Mouse (Mus musculus): Measurements from ENCODE around the gene Foxe3. TPM values are rescaled to one million over a fixed set of nuclear protein-coding genes. Genes with fewer than 3 reads are reported as not detected.
"Not testable (repeated sequence)": the region's sequence is repeated elsewhere in the genome, so short reads cannot be mapped to it uniquely, and the experiment has no call there.

The Foxe3 gene
- not detected in 2 replicates for polyA plus RNA-seq (2012; ENCODE audit: insufficient read depth, insufficient read length, missing spikeins)

GRCm38 (mm10) chr4:114925917-114926312 lies at the start of gene Foxe3:
TSS of gene Foxe3 (minus strand) at chr4:114926013.
- Histone ChIP-seq H3K4me1 (ENCODE audit: control insufficient read depth, insufficient read depth, insufficient read length, low read length) (no peaks in the 10 kb centered on the region), H3K27ac (replicated peaks; ENCODE audit: low read depth, low read length) (no peak within 1 kb of the TSS), H3K4me3 (ENCODE audit: insufficient read depth, low read depth, low read length) (peak within 1 kb of the TSS; percentile 41)

- H3K4me1 ChIP-seq (ENCODE audit: control insufficient read depth, insufficient read depth, insufficient read length, low read length), result peaks cover 6% of the 10 kb centered on the region; the same call in 1 of the 2 replicates
- no peak overlapping the region for H3K27ac ChIP-seq (replicated peaks; ENCODE audit: low read depth, low read length)
- H3K4me3 ChIP-seq (ENCODE audit: insufficient read depth, low read depth, low read length), result no peak overlapping the region
Observed at GRCm38 (mm10) chr4:114973229-114973740, 47.5 kb upstream of the Foxe3 start.

GRCm38 (mm10) chr4:114970736-114971135 lies 44.9 kb upstream of the Foxe3 start:
- Histone ChIP-seq H3K27ac (replicated peaks; ENCODE audit: low read depth, low read length) (no peak overlapping the region), H3K4me3 (ENCODE audit: insufficient read depth, low read depth, low read length) (no peak overlapping the region), H3K4me1 (ENCODE audit: control insufficient read depth, insufficient read depth, insufficient read length, low read length) (peaks cover 5% of the 10 kb centered on the region; the same call in 1 of the 2 replicates)

- H3K27ac ChIP-seq (replicated peaks; ENCODE audit: low read depth, low read length); H3K4me1 ChIP-seq (ENCODE audit: control insufficient read depth, insufficient read depth, insufficient read length, low read length): not testable (repeated sequence)
Observed at GRCm38 (mm10) chr4:114960881-114961280, 35.1 kb upstream of the Foxe3 start.

GRCm38 (mm10) chr4:114959533-114959932 lies 33.7 kb upstream of the Foxe3 start:
- Histone ChIP-seq H3K27ac (replicated peaks; ENCODE audit: low read depth, low read length) (no peak overlapping the region), H3K4me1 (ENCODE audit: control insufficient read depth, insufficient read depth, insufficient read length, low read length) (no peaks in the 10 kb centered on the region; the same call in none of the 2 replicates), H3K4me3 (ENCODE audit: insufficient read depth, low read depth, low read length) (no peak overlapping the region)

More at GRCm38 (mm10) chr4:114960881-114961280, 35.1 kb upstream of the Foxe3 start:
- H3K4me3 ChIP-seq (ENCODE audit: insufficient read depth, low read depth, low read length), result not testable (repeated sequence)

- H3K4me1 ChIP-seq (ENCODE audit: control insufficient read depth, insufficient read depth, insufficient read length, low read length), result no peaks in the 10 kb centered on the region; the same call in none of the 2 replicates
- no peak overlapping the region for H3K4me3 ChIP-seq (ENCODE audit: insufficient read depth, low read depth, low read length)
Observed at GRCm38 (mm10) chr4:114958786-114959185, 33.0 kb upstream of the Foxe3 start.

GRCm38 (mm10) chr4:114958231-114958630 lies 32.4 kb upstream of the Foxe3 start:
- H3K4me1 ChIP-seq (ENCODE audit: control insufficient read depth, insufficient read depth, insufficient read length, low read length), result no peaks in the 10 kb centered on the region; the same call in none of the 2 replicates
- H3K27ac ChIP-seq (replicated peaks; ENCODE audit: low read depth, low read length), result no peak overlapping the region
- no peak overlapping the region for H3K4me3 ChIP-seq (ENCODE audit: insufficient read depth, low read depth, low read length)

More at GRCm38 (mm10) chr4:114958786-114959185, 33.0 kb upstream of the Foxe3 start:
- no peak overlapping the region for H3K27ac ChIP-seq (replicated peaks; ENCODE audit: low read depth, low read length)

- H3K27ac ChIP-seq (replicated peaks; ENCODE audit: low read depth, low read length), result no peak overlapping the region
- no peaks in the 10 kb centered on the region; the same call in none of the 2 replicates for H3K4me1 ChIP-seq (ENCODE audit: control insufficient read depth, insufficient read depth, insufficient read length, low read length)
- H3K4me3 ChIP-seq (ENCODE audit: insufficient read depth, low read depth, low read length), result no peak overlapping the region
Observed at GRCm38 (mm10) chr4:114957403-114957802, 31.6 kb upstream of the Foxe3 start.

GRCm38 (mm10) chr4:114953172-114953571 lies 27.4 kb upstream of the Foxe3 start:
- Histone ChIP-seq H3K27ac (replicated peaks; ENCODE audit: low read depth, low read length) (no peak overlapping the region), H3K4me1 (ENCODE audit: control insufficient read depth, insufficient read depth, insufficient read length, low read length) (no peaks in the 10 kb centered on the region), H3K4me3 (ENCODE audit: insufficient read depth, low read depth, low read length) (no peak overlapping the region)

GRCm38 (mm10) chr4:114947852-114948481 lies 22.2 kb upstream of the Foxe3 start:
- Histone ChIP-seq H3K4me3 (ENCODE audit: insufficient read depth, low read depth, low read length) (no peak overlapping the region), H3K4me1 (ENCODE audit: control insufficient read depth, insufficient read depth, insufficient read length, low read length) (no peaks in the 10 kb centered on the region), H3K27ac (replicated peaks; ENCODE audit: low read depth, low read length) (no peak overlapping the region)

GRCm38 (mm10) chr4:114947395-114947794 lies 21.6 kb upstream of the Foxe3 start:
- H3K27ac ChIP-seq (replicated peaks; ENCODE audit: low read depth, low read length), result no peak overlapping the region
- no peaks in the 10 kb centered on the region for H3K4me1 ChIP-seq (ENCODE audit: control insufficient read depth, insufficient read depth, insufficient read length, low read length)
- no peak overlapping the region for H3K4me3 ChIP-seq (ENCODE audit: insufficient read depth, low read depth, low read length)

GRCm38 (mm10) chr4:114946416-114946815 lies 20.6 kb upstream of the Foxe3 start:
- H3K4me3 ChIP-seq (ENCODE audit: insufficient read depth, low read depth, low read length), result no peak overlapping the region
- no peak overlapping the region for H3K27ac ChIP-seq (replicated peaks; ENCODE audit: low read depth, low read length)
- H3K4me1 ChIP-seq (ENCODE audit: control insufficient read depth, insufficient read depth, insufficient read length, low read length), result no peaks in the 10 kb centered on the region

GRCm38 (mm10) chr4:114945021-114945420 lies 19.2 kb upstream of the Foxe3 start:
- Histone ChIP-seq H3K27ac (replicated peaks; ENCODE audit: low read depth, low read length) (no peak overlapping the region), H3K4me1 (ENCODE audit: control insufficient read depth, insufficient read depth, insufficient read length, low read length) (no peaks in the 10 kb centered on the region), H3K4me3 (ENCODE audit: insufficient read depth, low read depth, low read length) (no peak overlapping the region)

GRCm38 (mm10) chr4:114942583-114942982 lies 16.8 kb upstream of the Foxe3 start:
- Histone ChIP-seq H3K27ac (replicated peaks; ENCODE audit: low read depth, low read length) (no peak overlapping the region), H3K4me3 (ENCODE audit: insufficient read depth, low read depth, low read length) (no peak overlapping the region), H3K4me1 (ENCODE audit: control insufficient read depth, insufficient read depth, insufficient read length, low read length) (no peaks in the 10 kb centered on the region)

GRCm38 (mm10) chr4:114942112-114942511 lies 16.3 kb upstream of the Foxe3 start:
- Histone ChIP-seq H3K4me3 (ENCODE audit: insufficient read depth, low read depth, low read length) (no peak overlapping the region), H3K27ac (replicated peaks; ENCODE audit: low read depth, low read length) (no peak overlapping the region)

GRCm38 (mm10) chr4:114941311-114941710 lies 15.5 kb upstream of the Foxe3 start:
- no peak overlapping the region for H3K4me3 ChIP-seq (ENCODE audit: insufficient read depth, low read depth, low read length)
- H3K27ac ChIP-seq (replicated peaks; ENCODE audit: low read depth, low read length), result no peak overlapping the region
- H3K4me1 ChIP-seq (ENCODE audit: control insufficient read depth, insufficient read depth, insufficient read length, low read length), result no peaks in the 10 kb centered on the region

More at GRCm38 (mm10) chr4:114942112-114942511, 16.3 kb upstream of the Foxe3 start:
- no peaks in the 10 kb centered on the region for H3K4me1 ChIP-seq (ENCODE audit: control insufficient read depth, insufficient read depth, insufficient read length, low read length)
